Mouse (Mus musculus) kidney, adult 2 months (tissue): ENCODE data around the gene Nsl1.

Experiments used
- CTCF ChIP-seq: fragments of 200-500 bp; conservative IDR thresholded peaks from 2 replicates; pipeline ENCODE4 v1.5.1; 2011; ENCODE audit warnings: low read depth, mild to moderate bottlenecking, control low read depth, low read length, moderate library complexity, mixed read lengths; ENCODE audit not compliant: insufficient read depth, insufficient read length
- POLR2A ChIP-seq: fragments of 200-500 bp; IDR thresholded peaks from one replicate; pipeline ENCODE4 v1.6.1; 2011; ENCODE audit warnings: low read depth, low read length, control low read depth

DNA sequence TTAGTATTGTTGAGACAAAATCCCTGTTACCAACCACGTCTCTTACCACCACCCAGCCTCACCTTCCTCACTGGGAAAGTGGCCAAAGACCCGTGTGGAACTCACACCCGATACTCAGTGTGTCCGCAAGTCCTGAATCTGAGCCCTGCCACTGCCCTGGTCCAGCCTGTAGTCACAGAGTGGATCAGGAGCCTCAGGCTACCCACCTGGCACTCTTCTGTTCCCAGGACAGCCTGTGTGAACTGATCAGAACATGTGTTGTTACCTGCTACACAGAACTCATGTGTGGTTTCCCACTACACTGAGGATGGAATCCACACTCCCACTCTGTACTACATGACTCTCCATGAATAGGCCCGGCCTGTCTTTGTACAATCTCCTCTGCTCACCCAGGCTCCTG, 20.7 kb upstream of the Nsl1 start:
- TF ChIP-seq POLR2A (no peak), CTCF (no peak)
